Mouse (Mus musculus) heart, embryonic 12.5 days (tissue): ENCODE measurements at regions not wholly inside any gene's neighbourhood (a gene's known extent, or its start where the extent isn't known, plus 50 kb on each side); places are given as distances from the start of the nearest gene placed in this dataset.

Experiments used
- ATAC-seq: fragments of 200-750 bp; cut with Nextera tagmentation; 2 replicates; pipeline ENCODE4 v1.8.0; 2017; ENCODE audit warnings: moderate TSS enrichment, moderate library complexity; ENCODE audit not compliant: insufficient number of reproducible peaks, low FRiP score
- H3K27ac ChIP-seq: fragments of 300-500 bp; sonication (generic); 2 replicates; pipeline ENCODE4 v1.5.1; 2016; ENCODE audit warnings: mild to moderate bottlenecking, moderate library complexity; ENCODE audit not compliant: poor library complexity, severe bottlenecking
- H3K27me3 ChIP-seq: fragments of 300-500 bp; sonication (generic); replicated peaks from 2 replicates; pipeline ENCODE4 v1.6.1; 2016; ENCODE audit warnings: mild to moderate bottlenecking, moderate library complexity
- H3K36me3 ChIP-seq: fragments of 300-500 bp; sonication (generic); 2 replicates; pipeline ENCODE4 v1.6.1; 2016; ENCODE audit warnings: mild to moderate bottlenecking, moderate library complexity
- H3K4me1 ChIP-seq: fragments of 300-500 bp; sonication (generic); replicated peaks from 2 replicates; pipeline ENCODE4 v1.6.1; 2016; ENCODE audit warnings: mild to moderate bottlenecking
- H3K4me2 ChIP-seq: fragments of 300-500 bp; sonication (generic); 2 replicates; pipeline ENCODE4 v1.6.1; 2016; ENCODE audit warnings: mild to moderate bottlenecking, moderate library complexity
- H3K4me3 ChIP-seq: fragments of 300-500 bp; sonication (generic); 2 replicates; pipeline ENCODE4 v1.5.1; 2016; ENCODE audit warnings: mild to moderate bottlenecking
- H3K9ac ChIP-seq: fragments of 300-500 bp; sonication (generic); 2 replicates; pipeline ENCODE4 v1.6.1; 2016; ENCODE audit warnings: mild to moderate bottlenecking, moderate library complexity
- H3K9me3 ChIP-seq: fragments of 300-500 bp; sonication (generic); replicated peaks from 2 replicates; pipeline ENCODE4 v1.6.1; 2016; ENCODE audit warnings: mild to moderate bottlenecking, moderate library complexity
- WGBS: fragments of 180-500 bp; shearing (Covaris S2); methylation state at CpG from one replicate; pipeline ENCODE4 v1.1.7; 2016; 5-methylcytosine and 5-hydroxymethylcytosine counted together

- Histone ChIP-seq H3K36me3 (no peaks in the 10 kb centered on the region), H3K9ac (no peak overlapping the region), H3K27ac (no peak overlapping the region), H3K27me3 (no peaks in the 10 kb centered on the region), H3K4me3 (no peak overlapping the region), H3K4me1 (no peaks in the 10 kb centered on the region), H3K4me2 (no peak overlapping the region), H3K9me3 (peaks cover 14% of the 10 kb centered on the region; the same call in 1 of the 2 replicates)
- WGBS: 84% methylated on average over 2 of the region's 2 CpGs
- no peak for ATAC-seq
Measured at GRCm38 (mm10) chr4:34105251-34105650, 55.3 kb upstream of the Spaca1 start.

- Histone ChIP-seq H3K27me3 (no peaks in the 10 kb centered on the region), H3K4me3 (no peak overlapping the region), H3K9me3 (no peaks in the 10 kb centered on the region), H3K27ac (no peak overlapping the region), H3K9ac (no peak overlapping the region), H3K36me3 (no peaks in the 10 kb centered on the region), H3K4me2 (no peak overlapping the region), H3K4me1 (no peaks in the 10 kb centered on the region)
- 19% methylated on average over 6 of the region's 6 CpGs for whole genome bisulfite sequencing
- no peak for ATAC-seq
Measured at GRCm38 (mm10) chr4:34114323-34114722, 64.3 kb upstream of the Spaca1 start.

- WGBS: 77% methylated on average over 1 of the region's 1 CpGs
- ATAC-seq: no peak
Measured at GRCm38 (mm10) chr4:34117086-34117485, 67.1 kb upstream of the Spaca1 start.

GRCm38 (mm10) chr4:34122959-34123520 is 73.0 kb upstream of the Spaca1 start:
- ATAC-seq: no peak
- 32% methylated on average over 9 of the region's 9 CpGs for WGBS
- peak overlapping the region; percentile 24 for H3K4me2 ChIP-seq

More at GRCm38 (mm10) chr4:34117086-34117485, 67.1 kb upstream of the Spaca1 start:
- Histone ChIP-seq H3K27ac (no peak overlapping the region), H3K4me3 (no peak overlapping the region), H3K9ac (no peak overlapping the region), H3K27me3 (no peaks in the 10 kb centered on the region), H3K36me3 (no peaks in the 10 kb centered on the region), H3K9me3 (no peaks in the 10 kb centered on the region), H3K4me1 (no peaks in the 10 kb centered on the region), H3K4me2 (no peak overlapping the region)

GRCm38 (mm10) chr4:34128224-34128623 is 78.2 kb upstream of the Spaca1 start:
- H3K4me2 ChIP-seq: no peak overlapping the region
- ATAC-seq: no peak

More at GRCm38 (mm10) chr4:34122959-34123520, 73.0 kb upstream of the Spaca1 start:
- no peaks in the 10 kb centered on the region for H3K36me3 ChIP-seq
- no peak overlapping the region for H3K27ac ChIP-seq
- no peaks in the 10 kb centered on the region for H3K27me3 ChIP-seq
- no peaks in the 10 kb centered on the region for H3K9me3 ChIP-seq
- no peak overlapping the region for H3K4me3 ChIP-seq
- no peak overlapping the region for H3K9ac ChIP-seq
- H3K4me1 ChIP-seq: 0 out of 2 replicates have a peak, but pooled peaks cover 6% of the 10 kb centered on the region

GRCm38 (mm10) chr4:34146133-34146867 is 96.3 kb upstream of the Spaca1 start:
- ATAC-seq: no peak
- Histone ChIP-seq H3K4me3 (no peak overlapping the region), H3K4me2 (no peak overlapping the region), H3K9ac (no peak overlapping the region), H3K27me3 (no peaks in the 10 kb centered on the region), H3K27ac (no peak overlapping the region), H3K36me3 (no peaks in the 10 kb centered on the region), H3K9me3 (no peaks in the 10 kb centered on the region), H3K4me1 (no peaks in the 10 kb centered on the region)
- 77% methylated on average over 2 of the region's 2 CpGs for WGBS

More at GRCm38 (mm10) chr4:34128224-34128623, 78.2 kb upstream of the Spaca1 start:
- H3K9me3 ChIP-seq: no peaks in the 10 kb centered on the region
- no peak overlapping the region for H3K4me3 ChIP-seq
- H3K27me3 ChIP-seq: no peaks in the 10 kb centered on the region
- no peak overlapping the region for H3K27ac ChIP-seq
- H3K4me1 ChIP-seq: 0 out of 2 replicates have a peak, but pooled peaks cover 3% of the 10 kb centered on the region
- 42% methylated on average over 4 of the region's 4 CpGs for WGBS
- H3K9ac ChIP-seq: no peak overlapping the region
- H3K36me3 ChIP-seq: no peaks in the 10 kb centered on the region

- no peaks in the 10 kb centered on the region for H3K9me3 ChIP-seq
- H3K4me2 ChIP-seq: no peak overlapping the region
- H3K4me3 ChIP-seq: no peak overlapping the region
- no peak overlapping the region for H3K27ac ChIP-seq
- H3K36me3 ChIP-seq: no peaks in the 10 kb centered on the region
- no peak overlapping the region for H3K9ac ChIP-seq
- H3K4me1 ChIP-seq: no peaks in the 10 kb centered on the region
- ATAC-seq: no peak
- no peaks in the 10 kb centered on the region for H3K27me3 ChIP-seq
- WGBS: 71% methylated on average over 5 of the region's 5 CpGs
Measured at GRCm38 (mm10) chr4:34148956-34149739, 99.2 kb upstream of the Spaca1 start.

GRCm38 (mm10) chr4:34151605-34152347 is 101.8 kb upstream of the Spaca1 start:
- Histone ChIP-seq H3K4me2 (no peak overlapping the region), H3K36me3 (no peaks in the 10 kb centered on the region), H3K27ac (no peak overlapping the region), H3K9me3 (no peaks in the 10 kb centered on the region), H3K9ac (no peak overlapping the region), H3K4me1 (no peaks in the 10 kb centered on the region), H3K27me3 (no peaks in the 10 kb centered on the region), H3K4me3 (no peak overlapping the region)
- no peak for ATAC-seq
- WGBS: 46% methylated on average over 10 of the region's 10 CpGs

- Histone ChIP-seq H3K27me3 (no peaks in the 10 kb centered on the region), H3K36me3 (no peaks in the 10 kb centered on the region), H3K4me1 (no peaks in the 10 kb centered on the region), H3K4me2 (no peak overlapping the region), H3K27ac (no peak overlapping the region), H3K9me3 (no peaks in the 10 kb centered on the region), H3K4me3 (no peak overlapping the region), H3K9ac (no peak overlapping the region)
- ATAC-seq: no peak
- WGBS: 85% methylated on average over 6 of the region's 6 CpGs
Measured at GRCm38 (mm10) chr4:34155501-34155900, 105.5 kb upstream of the Spaca1 start.

GRCm38 (mm10) chr4:34157818-34158511 is 108.0 kb upstream of the Spaca1 start:
- no peaks in the 10 kb centered on the region for H3K4me1 ChIP-seq
- H3K4me3 ChIP-seq: no peak overlapping the region

More at GRCm38 (mm10) chr4:34157818-34158511, 108.0 kb upstream of the Spaca1 start:
- H3K4me2 ChIP-seq: no peak overlapping the region
- no peak overlapping the region for H3K9ac ChIP-seq
- no peaks in the 10 kb centered on the region for H3K9me3 ChIP-seq
- no peak for ATAC-seq
- H3K27ac ChIP-seq: no peak overlapping the region
- WGBS: 70% methylated on average over 6 of the region's 6 CpGs
- H3K36me3 ChIP-seq: no peaks in the 10 kb centered on the region
- no peaks in the 10 kb centered on the region for H3K27me3 ChIP-seq
